Mouse (Mus musculus) C2C12 (cell line): ENCODE results near the gene Nr5a1.

Experiments used
- CEBPB ChIP-seq: IDR thresholded peaks from one replicate; pipeline ENCODE4 v1.6.1; 2011; ENCODE audit warnings: low read depth, mild to moderate bottlenecking, control low read depth, moderate library complexity
- CTCF ChIP-seq: IDR thresholded peaks from one replicate; pipeline ENCODE4 v1.5.1; 2011; ENCODE audit not compliant: control insufficient read depth, insufficient read depth, insufficient read length
- FOSL1 ChIP-seq: IDR thresholded peaks from one replicate; pipeline ENCODE4 v1.8.0; 2011; ENCODE audit warnings: mild to moderate bottlenecking, low read length; ENCODE audit not compliant: poor library complexity, insufficient read depth, severe bottlenecking
- MAX ChIP-seq: IDR thresholded peaks from one replicate; pipeline ENCODE4 v1.6.1; 2011; ENCODE audit warnings: mild to moderate bottlenecking, control low read depth
- MYOD1 ChIP-seq: IDR thresholded peaks from one replicate; pipeline ENCODE4 v1.6.1; 2011; ENCODE audit warnings: low read depth; ENCODE audit not compliant: control insufficient read depth, insufficient read length
- MYOG ChIP-seq: IDR thresholded peaks from one replicate; pipeline ENCODE4 v1.6.1; 2011; ENCODE audit not compliant: control insufficient read depth, insufficient read length; ENCODE audit errors: extremely low read depth
- USF1 ChIP-seq: IDR thresholded peaks from one replicate; pipeline ENCODE4 v1.6.1; 2011; ENCODE audit warnings: low read depth, mild to moderate bottlenecking, control low read depth, moderate library complexity

DNA sequence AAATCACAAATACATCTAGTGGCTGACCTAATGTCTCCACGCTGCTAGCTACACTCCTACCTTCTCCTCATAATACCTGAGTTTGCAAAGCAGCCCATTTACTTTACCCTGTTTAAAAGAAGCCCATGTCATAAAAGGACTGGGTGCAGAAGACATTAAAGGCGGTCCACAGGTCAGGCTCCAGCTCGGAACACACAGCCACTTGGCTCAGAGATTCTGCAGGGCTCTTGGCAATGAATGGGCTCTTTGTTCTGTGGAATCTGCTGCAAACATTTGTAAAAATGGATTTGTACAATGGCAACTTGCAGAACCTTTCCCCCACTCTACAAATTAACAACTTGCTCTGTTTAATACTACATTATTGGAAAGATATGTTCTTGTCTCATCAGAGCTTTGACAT, 11.1 kb upstream of the Nr5a1 start:
- no peak for TF ChIP-seq CTCF
- no peak for TF ChIP-seq MAX
- TF ChIP-seq USF1 = no peak
- TF ChIP-seq CEBPB = no peak
- TF ChIP-seq MYOD1 = no peak
- TF ChIP-seq MYOG = no peak
- TF ChIP-seq FOSL1 = no peak
